Mouse (Mus musculus): ENCODE measurements around the gene Tex46. TPM values are rescaled to one million over a fixed set of nuclear protein-coding genes. Genes with fewer than 3 reads are reported as not detected.

The Tex46 gene
- total and polyA plus RNA-seq, 2 experiments from 2014 or later = not detected

- H3K27ac ChIP-seq (ENCODE audit: low read depth) = no peak overlapping the region
- no peaks in the 10 kb centered on the region for H3K36me3 ChIP-seq (replicated peaks; ENCODE audit: control insufficient read depth, insufficient read depth, low read length)
- DNase-seq (ENCODE audit: low spot score) = peak; percentile 15
- H3K4me3 ChIP-seq (ENCODE audit: low read depth, low read length) = no peak overlapping the region
- H3K27me3 ChIP-seq (ENCODE audit: control insufficient read depth, insufficient read depth, low read length) = peaks cover 70% of the 10 kb centered on the region
- WGBS = 55% methylated on average over 6 of the region's 6 CpGs
- H3K4me2 ChIP-seq (ENCODE audit: low read depth, low read length) = no peak overlapping the region
- TF ChIP-seq EP300 (IDR thresholded peaks at IDR 0.05; ENCODE audit: low read depth) = no peak
- no peak for TF ChIP-seq CTCF (IDR thresholded peaks at IDR 0.05; ENCODE audit: low read depth)
- H3K9ac ChIP-seq (replicated peaks; ENCODE audit: low read depth, low read length) = no peak overlapping the region
- peaks cover 17% of the 10 kb centered on the region for H3K4me1 ChIP-seq (ENCODE audit: control insufficient read depth, insufficient read depth)
- ATAC-seq (ENCODE audit: insufficient read depth, low read depth) = no peak
- H3K9me3 ChIP-seq (replicated peaks; ENCODE audit: control insufficient read depth, low read length) = no peaks in the 10 kb centered on the region
These were observed 42.8 kb downstream of the Tex46 start for GRCm38 (mm10) chr4:136653019-136653418.

- Histone ChIP-seq H3K36me3 (replicated peaks; ENCODE audit: control insufficient read depth, insufficient read depth, low read length) (no peaks in the 10 kb centered on the region), H3K9ac (replicated peaks; ENCODE audit: low read depth, low read length) (no peak overlapping the region), H3K4me1 (ENCODE audit: control insufficient read depth, insufficient read depth) (peaks cover 17% of the 10 kb centered on the region), H3K4me3 (ENCODE audit: low read depth, low read length) (no peak overlapping the region), H3K9me3 (replicated peaks; ENCODE audit: control insufficient read depth, low read length) (no peaks in the 10 kb centered on the region), H3K4me2 (ENCODE audit: low read depth, low read length) (no peak overlapping the region), H3K27me3 (ENCODE audit: control insufficient read depth, insufficient read depth, low read length) (peaks cover 69% of the 10 kb centered on the region), H3K27ac (ENCODE audit: low read depth) (no peak overlapping the region)
- no peak for TF ChIP-seq EP300 (IDR thresholded peaks at IDR 0.05; ENCODE audit: low read depth)
- TF ChIP-seq CTCF (IDR thresholded peaks at IDR 0.05; ENCODE audit: low read depth) = no peak
- ATAC-seq (ENCODE audit: insufficient read depth, low read depth) (no peak), DNase-seq (ENCODE audit: low spot score) (no peak)
- 74% methylated on average over 10 of the region's 10 CpGs for WGBS
These were observed 43.5 kb downstream of the Tex46 start for GRCm38 (mm10) chr4:136653692-136654234.

GRCm38 (mm10) chr4:136657914-136658313 is 47.7 kb downstream of the Tex46 start:
- 63% methylated on average over 3 of the region's 3 CpGs for WGBS
- no peak overlapping the region for H3K4me3 ChIP-seq (ENCODE audit: low read depth, low read length)
- peaks cover 34% of the 10 kb centered on the region for H3K27me3 ChIP-seq (ENCODE audit: control insufficient read depth, insufficient read depth, low read length)
- no peak overlapping the region for H3K4me2 ChIP-seq (ENCODE audit: low read depth, low read length)
- no peak overlapping the region for H3K9ac ChIP-seq (replicated peaks; ENCODE audit: low read depth, low read length)
- no peaks in the 10 kb centered on the region for H3K9me3 ChIP-seq (replicated peaks; ENCODE audit: control insufficient read depth, low read length)
- no peak for DNase-seq (ENCODE audit: low spot score)
- H3K36me3 ChIP-seq (replicated peaks; ENCODE audit: control insufficient read depth, insufficient read depth, low read length) = no peaks in the 10 kb centered on the region
- TF ChIP-seq CTCF (IDR thresholded peaks at IDR 0.05; ENCODE audit: low read depth) = no peak
- no peak for TF ChIP-seq EP300 (IDR thresholded peaks at IDR 0.05; ENCODE audit: low read depth)
- no peaks in the 10 kb centered on the region; the same call in 1 of the 2 replicates for H3K4me1 ChIP-seq (ENCODE audit: control insufficient read depth, insufficient read depth)
- H3K27ac ChIP-seq (ENCODE audit: low read depth) = no peak overlapping the region
- ATAC-seq (ENCODE audit: insufficient read depth, low read depth) = no peak

Small RNA genes within 50 kb of the gene (microRNA-seq; reads per million reads assigned to microRNA genes)
- not detected for gene Gm22180

Other genes with a start within 250 kb of the Tex46 start
- gene Htr1d, start 186.9 kb upstream of the Tex46 start, total RNA-seq (2014; rRNA removed; ENCODE audit: low replicate concordance) = not detected in 2 replicates
- gene Htr1d, start 186.9 kb upstream of the Tex46 start, polyA plus RNA-seq (2015; fragmentation: Nextera tagmentation; extraction: Ambion mirVana) = not detected in 2 replicates
- gene 6030445D17Rik, start 148.2 kb upstream of the Tex46 start, total RNA-seq (2014; rRNA removed; ENCODE audit: low replicate concordance) = not detected in 2 replicates
- 0.27 and 0.43 TPM in 2 replicates for gene 6030445D17Rik, start 148.2 kb upstream of the Tex46 start, polyA plus RNA-seq (2015; fragmentation: Nextera tagmentation; extraction: Ambion mirVana)
- 22.6 and 24.5 TPM in 2 replicates for gene Luzp1, start 140.7 kb upstream of the Tex46 start, total RNA-seq (2014; rRNA removed; ENCODE audit: low replicate concordance)
- gene Luzp1, start 140.7 kb upstream of the Tex46 start, polyA plus RNA-seq (2015; fragmentation: Nextera tagmentation; extraction: Ambion mirVana) = 80.2 and 91.1 TPM in 2 replicates
- 48.2 and 57.0 TPM in 2 replicates for gene Kdm1a, start 7.7 kb upstream of the Tex46 start, total RNA-seq (2014; rRNA removed; ENCODE audit: low replicate concordance)
- 15.2 and 17.0 TPM in 2 replicates for gene Kdm1a, start 7.7 kb upstream of the Tex46 start, polyA plus RNA-seq (2015; fragmentation: Nextera tagmentation; extraction: Ambion mirVana)
- gene Lactbl1, start 12.2 kb downstream of the Tex46 start, total RNA-seq (2014; rRNA removed; ENCODE audit: low replicate concordance) = not detected in 2 replicates
- not detected in 2 replicates for gene Lactbl1, start 12.2 kb downstream of the Tex46 start, polyA plus RNA-seq (2015; fragmentation: Nextera tagmentation; extraction: Ambion mirVana)
- 6.4 and 10.2 TPM in 2 replicates for gene Ephb2, start 225.6 kb downstream of the Tex46 start, total RNA-seq (2014; rRNA removed; ENCODE audit: low replicate concordance)
- gene Ephb2, start 225.6 kb downstream of the Tex46 start, polyA plus RNA-seq (2015; fragmentation: Nextera tagmentation; extraction: Ambion mirVana) = 0.19 and 0.23 TPM in 2 replicates